Mouse (Mus musculus) right cerebral cortex, postnatal 14 days (tissue): ENCODE results near the gene Hk2.

Experiments
- DNase-seq: peaks from one replicate; pipeline ENCODE4 v3.0.0; 2022

Gene Hk2

DNA sequence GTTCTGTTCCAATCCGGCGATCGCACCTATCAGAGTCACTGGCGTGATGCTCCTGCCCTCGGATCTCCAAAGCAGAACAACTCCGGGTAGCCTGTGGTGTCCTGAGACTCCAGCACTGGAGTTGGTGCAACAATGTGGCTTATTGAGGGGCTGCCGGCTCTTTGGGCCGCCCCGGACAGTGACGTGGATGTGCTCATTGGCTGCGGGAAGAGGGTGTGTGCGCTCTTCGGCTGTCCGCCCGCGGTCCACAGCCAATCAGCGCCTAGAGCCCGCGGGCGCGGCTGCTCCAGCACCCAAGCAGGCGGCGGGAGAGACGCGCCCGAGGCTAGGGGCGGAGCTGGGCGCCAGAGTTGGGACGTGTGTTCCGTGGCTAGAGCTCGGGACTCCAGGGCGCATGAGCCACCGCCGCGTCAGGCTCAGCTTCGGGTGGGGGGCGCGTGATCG lies at the start of gene Hk2:
Hk2 (minus strand) TSS at position 134 of the 444 bp plus-strand sequence.
- peak; percentile 77 for DNase-seq

GRCm38 (mm10) chr6:82821758-82822253 lies 47.6 kb upstream of the Hk2 start:
- no peak for DNase-seq

DNA sequence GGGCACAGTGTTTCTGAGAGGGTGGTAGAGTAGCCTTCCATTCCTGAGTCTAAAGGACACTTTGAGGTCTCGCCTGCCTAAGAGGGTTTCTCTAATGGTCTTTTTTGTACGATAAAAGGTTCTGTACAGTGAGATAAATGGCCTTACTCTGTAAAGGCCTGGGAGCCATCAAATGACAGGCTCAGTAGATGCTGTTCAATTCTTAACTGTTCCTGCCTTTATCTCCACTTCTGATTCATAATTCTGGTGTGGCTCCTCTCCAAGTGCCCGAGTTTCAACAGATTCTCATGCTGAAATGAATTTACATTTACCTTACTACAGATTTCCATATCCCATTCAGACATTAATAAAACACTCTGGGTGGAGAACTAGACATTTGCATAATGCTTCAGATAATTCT lies 46.5 kb upstream of the Hk2 start:
- no peak for DNase-seq

DNA sequence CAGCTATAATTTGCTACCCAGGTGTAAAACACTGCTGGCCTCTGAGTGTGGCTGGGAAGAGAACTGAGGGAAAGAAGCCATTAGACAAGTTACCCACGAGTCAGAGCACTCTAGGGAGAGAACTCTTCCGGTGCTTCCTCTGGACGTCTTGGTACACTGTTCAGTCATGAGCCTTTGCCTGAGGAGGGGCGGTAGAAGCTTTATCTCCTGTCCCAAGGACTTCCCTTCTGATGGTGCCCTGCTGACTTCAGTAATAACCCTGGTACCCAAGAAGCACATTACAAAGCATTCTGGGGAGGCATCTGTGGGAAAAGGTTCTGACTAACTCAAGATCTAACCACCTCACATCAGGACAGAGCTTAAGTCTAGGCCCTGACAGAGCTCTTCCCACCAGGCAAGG lies 40.6 kb upstream of the Hk2 start:
- DNase-seq: no peak

GRCm38 (mm10) chr6:82807984-82808700 lies 33.9 kb upstream of the Hk2 start:
- DNase-seq: no peak

- no peak for DNase-seq
Observed at GRCm38 (mm10) chr6:82806971-82807370, 32.7 kb upstream of the Hk2 start.

GRCm38 (mm10) chr6:82806503-82806902 lies 32.2 kb upstream of the Hk2 start:
- no peak for DNase-seq

- DNase-seq: no peak
Observed at GRCm38 (mm10) chr6:82805894-82806293, 31.6 kb upstream of the Hk2 start.

- DNase-seq: no peak
Observed at GRCm38 (mm10) chr6:82804984-82805383, 30.7 kb upstream of the Hk2 start.

GRCm38 (mm10) chr6:82798202-82798737 lies 24.0 kb upstream of the Hk2 start:
- no peak for DNase-seq

GRCm38 (mm10) chr6:82797300-82797839 lies 23.1 kb upstream of the Hk2 start:
- no peak for DNase-seq

DNA sequence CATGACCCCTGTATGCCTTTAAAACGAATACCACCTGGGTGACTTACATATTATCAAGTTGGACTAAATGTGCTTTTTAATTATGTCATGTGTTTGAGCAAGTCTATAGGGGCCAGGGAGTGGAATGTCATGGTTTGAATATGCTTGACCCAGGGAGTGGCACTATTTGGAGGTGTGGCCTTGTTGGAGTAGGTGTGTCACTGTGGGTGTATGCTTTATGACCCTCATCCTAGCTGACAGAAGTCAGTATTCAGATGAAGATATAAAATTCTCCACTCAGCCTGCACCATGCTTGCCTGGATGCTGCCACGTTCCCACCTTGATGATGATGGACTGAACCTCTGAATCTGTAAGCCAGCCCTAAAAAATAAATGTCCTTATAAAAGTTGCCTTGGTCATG lies 16.6 kb upstream of the Hk2 start:
- DNase-seq: no peak

- no peak for DNase-seq
Observed at GRCm38 (mm10) chr6:82783906-82784305, 9.7 kb upstream of the Hk2 start.

DNA sequence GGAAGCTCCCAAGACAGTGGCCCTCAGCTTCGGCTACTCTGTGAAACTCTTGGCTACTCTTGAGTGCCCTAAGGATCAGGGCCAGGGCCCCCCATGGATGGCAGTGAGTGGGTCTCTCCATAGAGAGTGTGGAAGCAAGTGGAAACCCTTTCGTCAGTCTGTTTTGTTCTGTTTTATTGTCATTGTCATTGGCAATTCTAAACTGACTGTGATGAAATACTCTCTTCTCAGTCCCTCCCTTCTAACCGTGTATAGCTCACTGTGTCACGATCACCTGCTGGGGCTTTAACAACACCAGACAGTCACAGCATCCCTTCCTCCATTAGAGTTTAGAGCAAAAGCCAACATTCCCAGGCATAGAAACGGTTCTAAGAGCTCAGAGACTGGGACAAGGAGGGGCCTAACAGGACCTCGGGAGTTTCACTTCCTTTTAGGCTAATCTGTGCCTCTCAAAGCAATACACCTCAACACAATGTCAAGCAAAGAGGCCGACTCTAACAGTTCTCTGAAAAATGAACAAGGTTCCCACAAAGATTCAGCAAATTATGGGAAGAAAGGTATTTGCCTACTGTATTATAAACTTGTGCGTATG lies 6.6 kb upstream of the Hk2 start:
- no peak for DNase-seq

GRCm38 (mm10) chr6:82780369-82780768 lies 6.1 kb upstream of the Hk2 start:
- no peak for DNase-seq

GRCm38 (mm10) chr6:82777124-82777654 lies 2.9 kb upstream of the Hk2 start:
- DNase-seq: no peak

GRCm38 (mm10) chr6:82775386-82775785 lies 1.1 kb upstream of the Hk2 start:
- no peak for DNase-seq

- DNase-seq: peak; percentile 27
Observed at GRCm38 (mm10) chr6:82773261-82774131, 758 bp downstream of the Hk2 start.

DNA sequence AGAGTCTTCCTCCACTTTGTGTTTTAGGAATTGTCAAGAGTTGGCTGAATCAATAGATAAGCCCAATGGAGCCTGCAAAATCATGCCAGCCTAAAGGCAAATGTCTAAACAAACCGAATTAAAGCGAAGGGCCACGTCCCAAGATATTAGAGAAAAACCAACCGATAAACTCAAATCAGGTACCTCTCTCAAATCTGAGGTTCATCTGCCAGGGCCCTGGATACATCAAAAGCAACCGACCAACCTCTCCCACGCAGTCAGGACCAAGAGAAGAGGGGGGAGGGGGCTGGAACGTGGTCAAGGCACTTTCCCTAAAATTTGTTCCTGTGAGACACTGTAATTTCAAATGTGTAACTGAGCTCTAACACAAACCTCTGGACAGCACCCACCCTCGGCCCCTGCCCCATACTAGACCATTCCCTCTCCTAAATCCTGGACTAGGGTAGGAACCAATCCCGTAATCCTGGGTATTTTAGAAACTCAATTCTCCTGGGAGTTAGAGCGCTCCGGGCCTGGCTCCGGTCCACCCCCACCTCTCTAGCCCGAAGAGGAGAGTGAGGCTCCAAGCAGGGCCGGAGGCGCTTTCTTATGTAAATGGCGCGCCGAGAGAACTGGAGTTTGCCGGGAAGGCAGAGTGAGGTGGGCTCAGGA lies 1.7 kb downstream of the Hk2 start:
- no peak for DNase-seq

DNA sequence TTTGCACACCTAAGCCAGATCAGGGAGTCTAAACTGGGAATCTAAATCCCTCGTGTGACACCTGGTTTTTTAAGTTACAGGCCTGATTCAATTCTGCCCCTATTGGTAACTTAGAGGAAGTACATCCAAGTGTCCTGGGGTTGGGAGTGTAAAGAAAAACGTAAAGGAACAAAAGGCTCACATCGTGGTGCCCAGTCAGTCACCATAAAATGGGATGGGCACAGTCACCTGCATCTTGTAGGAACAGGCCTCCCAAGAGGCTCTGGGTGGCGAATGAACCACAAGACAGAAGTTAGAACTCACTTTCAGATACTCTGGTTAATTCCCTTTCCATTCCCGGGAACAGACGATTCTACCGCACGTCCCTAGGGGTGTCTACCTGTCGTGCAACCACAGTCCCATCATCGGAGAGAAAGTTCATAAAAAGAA lies 2.3 kb downstream of the Hk2 start:
- DNase-seq: no peak

DNA sequence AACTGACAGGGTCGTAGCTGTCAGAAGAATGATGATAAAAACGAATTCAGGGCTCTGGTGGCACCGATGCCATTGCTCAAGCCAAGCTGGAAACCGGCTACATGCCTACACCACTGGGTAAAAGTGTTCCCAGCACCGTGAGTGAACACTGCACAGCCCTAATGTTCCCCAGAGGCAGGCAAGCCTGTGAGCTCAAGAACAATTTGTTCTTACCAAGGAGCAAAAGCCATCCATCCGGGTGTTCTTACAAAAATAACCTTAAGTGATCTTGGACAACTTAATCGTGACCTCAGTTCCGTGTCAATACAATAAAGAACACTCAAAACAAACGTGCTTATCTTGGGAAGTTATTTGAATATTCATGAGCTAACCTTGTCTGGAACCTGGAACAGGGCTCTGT lies 3.2 kb downstream of the Hk2 start:
- no peak for DNase-seq

DNA sequence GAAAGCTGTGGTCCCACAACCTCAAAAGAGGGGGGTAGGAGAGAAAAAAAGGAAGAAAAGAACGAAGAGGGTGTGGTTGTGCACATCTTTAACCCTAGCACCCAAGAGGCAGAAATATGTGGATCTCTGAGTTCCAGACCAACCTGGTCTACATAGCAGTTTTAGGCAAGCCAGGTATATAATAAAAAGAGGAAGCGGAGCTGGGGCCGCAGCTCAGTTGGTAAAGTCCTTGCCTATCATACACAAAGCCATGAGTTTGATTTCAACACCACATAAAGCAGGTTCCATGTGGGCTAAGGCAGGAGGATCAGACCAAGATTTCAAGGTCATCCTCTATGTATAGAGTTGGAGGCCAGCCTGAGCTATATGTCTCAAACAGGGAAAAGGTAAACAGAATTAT lies 4.0 kb downstream of the Hk2 start:
- no peak for DNase-seq
